In the genomic region with DNA sequence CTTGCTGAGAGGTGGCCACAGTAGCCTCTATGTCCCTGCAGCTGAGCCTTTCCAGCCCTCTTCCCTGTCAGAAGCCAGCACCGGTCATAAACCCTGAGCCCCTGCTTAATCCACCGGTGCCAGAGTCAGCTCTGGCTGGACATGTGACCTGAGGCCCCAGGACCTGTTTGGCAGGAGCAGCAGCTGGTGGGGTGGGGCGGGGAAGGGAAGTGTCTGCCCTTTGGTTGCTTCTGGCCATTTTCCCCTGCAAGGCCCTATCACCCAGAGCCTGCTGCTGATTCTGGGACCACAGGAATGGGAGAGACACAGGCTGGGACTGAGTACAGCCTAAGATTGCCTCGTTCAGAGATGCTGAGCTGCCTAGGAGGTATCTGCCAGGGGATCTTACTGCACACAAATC, we compare ENCODE assay signal across 14 mouse cellular contexts.
A peak's percentile ranks its signal among the peaks of the same experiment; 100 is the strongest.
DNase-seq lines count a peak whose midpoint lies in the region; ATAC-seq and TF ChIP-seq lines count a peak whose summit lies in the region.
"Had no signal": no experiment of that assay in that cellular context is flagged by ENCODE, and none has a peak within 500 bp of the region (broad histone marks: within the 10 kb centered on the region; RNA-seq: fewer than 3 reads in every experiment).

No protein-coding gene starts in this region.

- no peak overlapping the region for H3K27ac ChIP-seq in kidney, embryonic 14.5 days (ENCODE audit: low read depth, low read length)
- H3K27ac ChIP-seq in heart, postnatal 0 days (ENCODE audit: low read depth), result peak overlapping the region; percentile 56
- H3K27ac ChIP-seq in limb, embryonic 11.5 days (replicated peaks; ENCODE audit: low read depth, low read length), result no peak overlapping the region
- H3K27ac ChIP-seq: hindbrain, embryonic 14.5 days; limb, embryonic 12.5 days had no signal

- no peaks in the 10 kb centered on the region for H3K36me3 ChIP-seq in kidney, embryonic 14.5 days (ENCODE audit: control insufficient read depth, insufficient read depth, low read length)
- no peaks in the 10 kb centered on the region for H3K36me3 ChIP-seq in heart, postnatal 0 days (replicated peaks; ENCODE audit: control insufficient read depth, insufficient read depth, low read length)
- no peaks in the 10 kb centered on the region for H3K36me3 ChIP-seq in limb, embryonic 11.5 days (ENCODE audit: control insufficient read depth, insufficient read depth, low read length)
- H3K36me3 ChIP-seq: limb, embryonic 12.5 days had no signal

- no peak overlapping the region for H3K4me2 ChIP-seq in kidney, embryonic 14.5 days (replicated peaks; ENCODE audit: low read depth, low read length)
- peak overlapping the region; percentile 20; the same call in 1 of the 2 replicates for H3K4me2 ChIP-seq in heart, postnatal 0 days (ENCODE audit: low read depth, low read length)
- no peak overlapping the region for H3K4me2 ChIP-seq in limb, embryonic 11.5 days (ENCODE audit: low read depth, severe bottlenecking)
- H3K4me2 ChIP-seq: hindbrain, embryonic 14.5 days; limb, embryonic 12.5 days had no signal

- no peak overlapping the region for H3K9ac ChIP-seq in kidney, embryonic 14.5 days (ENCODE audit: low read depth, low read length)
- no peak overlapping the region for H3K9ac ChIP-seq in heart, postnatal 0 days (replicated peaks; ENCODE audit: low read depth, low read length)
- H3K9ac ChIP-seq in limb, embryonic 11.5 days (ENCODE audit: low read length), result peak overlapping the region; percentile 37; the same call in 1 of the 2 replicates
- H3K9ac ChIP-seq: hindbrain, embryonic 14.5 days; limb, embryonic 12.5 days had no signal

- TF ChIP-seq CTCF in heart, postnatal 0 days (IDR thresholded peaks at IDR 0.05; ENCODE audit: low read depth), result no peak

- no peak overlapping the region for H3K4me3 ChIP-seq in kidney, embryonic 14.5 days (ENCODE audit: low read length)
- H3K4me3 ChIP-seq in heart, postnatal 0 days (ENCODE audit: low read depth, low read length), result no peak overlapping the region
- H3K4me3 ChIP-seq in limb, embryonic 11.5 days (ENCODE audit: low read depth, low read length), result no peak overlapping the region
- H3K4me3 ChIP-seq: limb, embryonic 12.5 days had no signal

- intact Hi-C loops in left cerebral cortex, postnatal 25 days (cut with DNase I), result no loop called here

- TF ChIP-seq EP300 in heart, postnatal 0 days (IDR thresholded peaks at IDR 0.05; ENCODE audit: low read depth), result no peak

- WGBS in kidney, embryonic 14.5 days, result 21% methylated on average over 4 of the region's 4 CpGs
- WGBS in heart, postnatal 0 days, result 12% methylated on average over 4 of the region's 4 CpGs
- 17% methylated on average over 4 of the region's 4 CpGs for WGBS in limb, embryonic 11.5 days

- no peaks in the 10 kb centered on the region for H3K27me3 ChIP-seq in kidney, embryonic 14.5 days (ENCODE audit: control insufficient read depth, insufficient read depth, low read length)
- no peaks in the 10 kb centered on the region for H3K27me3 ChIP-seq in heart, postnatal 0 days (ENCODE audit: control insufficient read depth, insufficient read depth, low read length)
- peaks cover 5% of the 10 kb centered on the region; the same call in 1 of the 2 replicates for H3K27me3 ChIP-seq in limb, embryonic 11.5 days (ENCODE audit: control insufficient read depth, insufficient read depth, low read length)

- ATAC-seq in kidney, embryonic 14.5 days (ENCODE audit: low FRiP score, low TSS enrichment), result no peak
- peak; percentile 47 for ATAC-seq in heart, postnatal 0 days (ENCODE audit: insufficient read depth, low read depth)
- no peak for ATAC-seq in limb, embryonic 11.5 days (ENCODE audit: insufficient number of reproducible peaks, low FRiP score, low TSS enrichment, low read depth)
- ATAC-seq: forebrain, embryonic 16.5 days had no signal

- peak; percentile 86 for DNase-seq in kidney, adult 11 months
- peak; percentile 88 for DNase-seq in adipocyte (ENCODE audit: low spot score)
- DNase-seq in heart, postnatal 0 days (ENCODE audit: low spot score), result peak; percentile 77
- no peak for DNase-seq in limb, embryonic 11.5 days (ENCODE audit: low spot score)
- no peak for DNase-seq in ovary, postnatal 36 days (ENCODE audit: low spot score)
- DNase-seq in left cerebral cortex, postnatal 25 days (ENCODE audit: low spot score in 2 of 2), result no peak
- no peak for DNase-seq in B cell, adult 2 months
- DNase-seq: lung, postnatal 10 days; right cerebral cortex, postnatal 4 days; thymus, postnatal 4 days had no signal

- peaks cover 18% of the 10 kb centered on the region; the same call in 1 of the 2 replicates for H3K4me1 ChIP-seq in kidney, embryonic 14.5 days (ENCODE audit: control insufficient read depth, insufficient read depth, low read length)
- peaks cover 48% of the 10 kb centered on the region for H3K4me1 ChIP-seq in heart, postnatal 0 days (ENCODE audit: control insufficient read depth, insufficient read depth)
- peaks cover 26% of the 10 kb centered on the region for H3K4me1 ChIP-seq in limb, embryonic 11.5 days (ENCODE audit: control insufficient read depth, insufficient read depth, low read length)

- H3K9me3 ChIP-seq in kidney, embryonic 14.5 days (ENCODE audit: control insufficient read depth, low read length), result no peaks in the 10 kb centered on the region
- H3K9me3 ChIP-seq in heart, postnatal 0 days (replicated peaks; ENCODE audit: control insufficient read depth, low read length), result no peaks in the 10 kb centered on the region
- no peaks in the 10 kb centered on the region for H3K9me3 ChIP-seq in limb, embryonic 11.5 days (ENCODE audit: control insufficient read depth, low read length)
- H3K9me3 ChIP-seq: limb, embryonic 12.5 days had no signal

Comparison
In these comparisons a context has a peak if more than half of its experiments do, and no peak if none do; other contexts are left out.
1. DNase-seq: peak in kidney, adult 11 months (single experiment), adipocyte (single experiment) and heart, postnatal 0 days (single experiment); none in limb, embryonic 11.5 days (single experiment), ovary, postnatal 36 days (single experiment), left cerebral cortex, postnatal 25 days (0 of 2) and B cell, adult 2 months (0 of 2).